Mouse (Mus musculus) ES-E14 (cell line): ENCODE measurements at regions not wholly inside any gene's neighbourhood (a gene's known extent, or its start where the extent isn't known, plus 50 kb on each side); places are given as distances from the start of the nearest gene placed in this dataset.

ENCODE experiments used
- DNase-seq: peaks from one replicate; pipeline ENCODE4 v3.0.0-alpha.2; 2013; ENCODE audit warnings: low read depth, low spot score
- H3K27ac ChIP-seq: 2 replicates; pipeline ENCODE4 v1.5.1; 2012; ENCODE audit warnings: low read depth, mild to moderate bottlenecking, low read length, moderate library complexity, mixed read lengths; ENCODE audit not compliant: poor library complexity, insufficient read depth, severe bottlenecking
- H3K36me3 ChIP-seq: 2 replicates; pipeline ENCODE4 v1.6.1; 2012; ENCODE audit warnings: mild to moderate bottlenecking, low read length, moderate library complexity, mixed read lengths; ENCODE audit not compliant: control insufficient read depth, poor library complexity, insufficient read depth, severe bottlenecking
- H3K4me1 ChIP-seq, 2 experiments: fragments of 150-350 bp in 1 of 2; sonication (generic) in 1 of 2; 2 replicates each; pipeline ENCODE4 v1.6.1; 2012; ENCODE audit warnings: low read length in 2 of 2, mild to moderate bottlenecking in 1 of 2, mixed read lengths in 1 of 2; ENCODE audit not compliant: control insufficient read depth in 2 of 2, insufficient read depth in 2 of 2, poor library complexity in 1 of 2
- H3K4me3 ChIP-seq, 2 experiments: fragments of 150-350 bp in 1 of 2; sonication (generic) in 1 of 2; 2 replicates each; pipeline ENCODE4 v1.5.1; 2012; ENCODE audit warnings: low read length in 2 of 2, low read depth in 1 of 2, mild to moderate bottlenecking in 1 of 2, mixed read lengths in 1 of 2; ENCODE audit not compliant: insufficient read depth in 1 of 2, poor library complexity in 1 of 2, severe bottlenecking in 1 of 2
- H3K9ac ChIP-seq: 2 replicates; pipeline ENCODE4 v1.6.1; 2012; ENCODE audit warnings: low read depth, mild to moderate bottlenecking, low read length, mixed read lengths; ENCODE audit not compliant: poor library complexity, insufficient read depth, severe bottlenecking
- H3K9me3 ChIP-seq: fragments of 150-350 bp; sonication (generic); 2 replicates; pipeline ENCODE4 v1.6.1; 2012; ENCODE audit warnings: low read depth, mild to moderate bottlenecking, low read length; ENCODE audit not compliant: control insufficient read depth, insufficient read depth
- CHD2 ChIP-seq: IDR thresholded peaks from 2 replicates; pipeline ENCODE4 v1.6.1; 2014; ENCODE audit warnings: mild to moderate bottlenecking, low read depth, low read length, inconsistent platforms
- HCFC1 ChIP-seq: IDR thresholded peaks from 2 replicates; pipeline ENCODE4 v1.6.1; 2012; ENCODE audit warnings: low read length, inconsistent platforms, borderline replicate concordance; ENCODE audit not compliant: insufficient read depth
- MAFK ChIP-seq: IDR thresholded peaks from 2 replicates; pipeline ENCODE4 v1.6.1; 2014; ENCODE audit warnings: mild to moderate bottlenecking, low read depth, low read length, inconsistent platforms; ENCODE audit not compliant: insufficient read depth
- ZC3H11A ChIP-seq: IDR thresholded peaks from 2 replicates; pipeline ENCODE4 v1.6.1; 2012; ENCODE audit warnings: low read depth, mild to moderate bottlenecking, inconsistent platforms, low read length, borderline replicate concordance
- ZNF384 ChIP-seq: IDR thresholded peaks from 2 replicates; pipeline ENCODE4 v1.6.1; 2012; ENCODE audit warnings: low read depth, low read length, inconsistent platforms
- in situ Hi-C, 2 experiments: fragments of 600-800 bp; cut with MboI; formaldehyde crosslinking; loops; one replicate each; pipeline ENCODE4 v1.15.1; 2025; ENCODE audit warnings: low sequenced_read_pairs in 2 of 2, inconsistent platforms in 1 of 2; ENCODE audit not compliant: unreplicated experiment in 2 of 2

- Histone ChIP-seq H3K27ac (no peak overlapping the region), H3K9ac (no peak overlapping the region), H3K4me3 (no peak overlapping the region), H3K4me1 (no peaks in the 10 kb centered on the region), H3K9me3 (no peaks in the 10 kb centered on the region), H3K36me3 (no peaks in the 10 kb centered on the region)
- in situ Hi-C loops: no loop called here
- TF ChIP-seq CHD2: no peak
- DNase-seq: no peak
Measured at GRCm38 (mm10) chr3:61656143-61656542, 290.4 kb upstream of the B430305J03Rik start.

- H3K4me3 ChIP-seq: no peak overlapping the region
- no peaks in the 10 kb centered on the region for H3K9me3 ChIP-seq
- H3K27ac ChIP-seq: no peak overlapping the region
- no peak for DNase-seq
- TF ChIP-seq HCFC1 (no peak), CHD2 (no peak), ZNF384 (no peak), ZC3H11A (no peak), MAFK (no peak)
- in situ Hi-C loops: no loop called here
- H3K9ac ChIP-seq: no peak overlapping the region
- no peaks in the 10 kb centered on the region for H3K36me3 ChIP-seq
- H3K4me1 ChIP-seq: no peaks in the 10 kb centered on the region
Measured at GRCm38 (mm10) chr3:61628535-61628934, 262.8 kb upstream of the B430305J03Rik start.

DNA sequence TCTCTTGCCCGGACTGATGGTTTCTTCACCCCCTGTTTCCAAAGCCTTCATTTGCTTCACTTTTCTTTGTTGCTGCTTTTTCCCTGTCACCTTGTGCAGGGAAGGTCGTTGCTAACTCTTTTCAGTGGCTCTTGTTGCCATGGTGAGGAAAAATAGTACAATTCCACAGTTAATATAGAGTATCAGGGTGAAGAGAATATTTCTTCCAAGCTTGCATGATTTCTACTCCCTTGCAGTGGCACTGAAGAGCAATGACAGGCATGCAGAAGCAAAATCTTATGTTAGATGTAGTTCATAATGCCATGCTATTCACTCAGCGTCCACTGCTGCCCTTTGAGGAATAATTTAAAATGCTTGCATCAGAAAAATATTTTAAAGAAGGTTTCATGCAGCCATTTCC, 262.3 kb upstream of the B430305J03Rik start:
- H3K27ac ChIP-seq: no peak overlapping the region

GRCm38 (mm10) chr3:61623954-61624487, 258.3 kb upstream of the B430305J03Rik start:
- no peak for TF ChIP-seq ZC3H11A
- no peak for TF ChIP-seq MAFK
- TF ChIP-seq HCFC1: no peak
- no peak for TF ChIP-seq ZNF384
- no peak for TF ChIP-seq CHD2
- in situ Hi-C loops: no loop called here
- H3K4me3 ChIP-seq: no peak overlapping the region
- no peaks in the 10 kb centered on the region for H3K9me3 ChIP-seq
- DNase-seq: no peak
- H3K4me1 ChIP-seq: no peaks in the 10 kb centered on the region
- no peaks in the 10 kb centered on the region for H3K36me3 ChIP-seq
- H3K27ac ChIP-seq: no peak overlapping the region
- no peak overlapping the region for H3K9ac ChIP-seq

More for the DNA sequence above, 262.3 kb upstream of the B430305J03Rik start:
- Histone ChIP-seq H3K4me1 (no peaks in the 10 kb centered on the region), H3K9ac (no peak overlapping the region), H3K4me3 (no peak overlapping the region), H3K9me3 (no peaks in the 10 kb centered on the region), H3K36me3 (no peaks in the 10 kb centered on the region)
- TF ChIP-seq ZC3H11A: no peak
- in situ Hi-C loops: no loop called here
- DNase-seq: no peak

DNA sequence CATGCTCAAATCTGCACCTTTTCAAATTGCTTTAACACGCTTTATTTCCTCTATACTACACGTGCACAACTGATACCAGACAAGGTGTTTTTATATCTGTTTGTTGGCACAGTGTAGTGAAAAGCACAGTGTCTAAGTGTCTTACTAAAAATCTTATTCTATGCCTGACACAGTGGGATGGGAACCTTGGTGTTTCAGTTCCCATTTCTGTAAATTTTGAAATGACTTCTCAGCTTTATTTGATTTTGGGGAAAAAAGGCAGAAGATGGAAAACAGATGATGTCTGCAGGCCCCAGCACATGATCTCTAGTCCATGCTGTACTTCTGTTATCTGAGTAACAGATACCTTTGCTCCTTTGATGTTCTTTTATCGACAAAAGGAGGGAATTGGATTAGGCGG, 239.7 kb upstream of the B430305J03Rik start:
- no peak for TF ChIP-seq ZC3H11A
- TF ChIP-seq ZNF384: no peak
- TF ChIP-seq CHD2: no peak
- no peak for TF ChIP-seq MAFK
- TF ChIP-seq HCFC1: no peak
- in situ Hi-C loops: no loop called here
- no peak overlapping the region for H3K27ac ChIP-seq
- H3K36me3 ChIP-seq: no peaks in the 10 kb centered on the region
- H3K4me3 ChIP-seq: no peak overlapping the region
- no peak for DNase-seq
- no peaks in the 10 kb centered on the region for H3K9me3 ChIP-seq
- H3K9ac ChIP-seq: no peak overlapping the region
- H3K4me1 ChIP-seq: no peaks in the 10 kb centered on the region
